Mouse (Mus musculus): ENCODE results near the gene Pou2f1.

DNA sequence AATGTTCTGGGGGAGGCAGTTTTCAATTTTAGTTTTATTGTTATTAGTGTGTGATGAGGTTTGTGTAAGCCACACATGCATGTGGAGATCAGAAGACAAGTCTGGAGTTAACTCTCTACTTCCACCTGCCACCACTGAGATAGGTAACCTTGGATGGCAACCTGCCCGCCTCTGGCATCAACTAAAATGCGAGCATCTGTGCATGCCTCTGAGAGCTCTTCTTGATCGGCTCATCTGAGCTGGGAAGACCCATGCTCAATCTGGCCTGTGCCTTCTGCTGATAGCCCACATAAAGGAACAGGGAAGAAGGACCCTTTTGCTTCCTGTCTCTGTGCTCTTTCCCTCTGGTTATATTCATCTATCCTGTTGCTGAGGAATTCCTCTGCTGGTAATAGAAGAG, 93.0 kb downstream of the Pou2f1 start:
- no peak for TF ChIP-seq POLR2A (IDR thresholded peaks at IDR 0.05; ENCODE audit: control insufficient read depth, low read depth, low read length)
- TF ChIP-seq CTCF (IDR thresholded peaks at IDR 0.05; ENCODE audit: control insufficient read depth, insufficient read depth, insufficient replicate concordance, low read depth, low read length) = no peak
